Mouse (Mus musculus): ENCODE measurements at regions not wholly inside any gene's neighbourhood (a gene's known extent, or its start where the extent isn't known, plus 50 kb on each side); places are given as distances from the start of the nearest gene placed in this dataset.
"Not testable (repeated sequence)": the region's sequence is repeated elsewhere in the genome, so short reads cannot be mapped to it uniquely, and the experiment has no call there.

- 64% methylated on average over 5 of the region's 5 CpGs for whole genome bisulfite sequencing
- no peak overlapping the region for H3K27ac ChIP-seq (ENCODE audit: low read depth, low read length)
- no peaks in the 10 kb centered on the region for H3K9me3 ChIP-seq (ENCODE audit: control insufficient read depth, low read length)
- H3K9ac ChIP-seq (ENCODE audit: low read length) = no peak overlapping the region
- no peak for ATAC-seq (replicated peaks; ENCODE audit: low FRiP score)
- H3K4me3 ChIP-seq (ENCODE audit: low read depth, low read length) = no peak overlapping the region
- no peak overlapping the region for H3K4me2 ChIP-seq (ENCODE audit: low read depth, low read length, severe bottlenecking)
- H3K36me3 ChIP-seq (ENCODE audit: control insufficient read depth, insufficient read depth, low read length) = no peaks in the 10 kb centered on the region
- no peaks in the 10 kb centered on the region for H3K4me1 ChIP-seq (replicated peaks; ENCODE audit: control insufficient read depth, insufficient read depth, low read length)
- H3K27me3 ChIP-seq (ENCODE audit: control insufficient read depth, insufficient read depth, low read length) = no peaks in the 10 kb centered on the region
- DNase-seq (ENCODE audit: low spot score) = no peak
Measured at GRCm38 (mm10) chr5:77746604-77747003, 338.8 kb upstream of the Igfbp7 start.

GRCm38 (mm10) chr5:77743467-77743866 is 335.6 kb upstream of the Igfbp7 start:
- ATAC-seq (replicated peaks; ENCODE audit: low FRiP score) = no peak
- WGBS = 79% methylated on average over 3 of the region's 3 CpGs
- no peak for DNase-seq (ENCODE audit: low spot score)

GRCm38 (mm10) chr5:77730286-77730685 is 322.4 kb upstream of the Igfbp7 start:
- WGBS = 79% methylated on average over 4 of the region's 4 CpGs
- H3K4me2 ChIP-seq (ENCODE audit: low read depth, low read length, severe bottlenecking); DNase-seq (ENCODE audit: low spot score); H3K4me1 ChIP-seq (replicated peaks; ENCODE audit: control insufficient read depth, insufficient read depth, low read length); H3K27me3 ChIP-seq (ENCODE audit: control insufficient read depth, insufficient read depth, low read length); H3K36me3 ChIP-seq (ENCODE audit: control insufficient read depth, insufficient read depth, low read length); H3K9me3 ChIP-seq (ENCODE audit: control insufficient read depth, low read length); H3K9ac ChIP-seq (ENCODE audit: low read length); H3K27ac ChIP-seq (ENCODE audit: low read depth, low read length); ATAC-seq (replicated peaks; ENCODE audit: low FRiP score); H3K4me3 ChIP-seq (ENCODE audit: low read depth, low read length): not testable (repeated sequence)

More at GRCm38 (mm10) chr5:77743467-77743866, 335.6 kb upstream of the Igfbp7 start:
- Histone ChIP-seq H3K27me3 (ENCODE audit: control insufficient read depth, insufficient read depth, low read length) (no peaks in the 10 kb centered on the region), H3K27ac (ENCODE audit: low read depth, low read length) (no peak overlapping the region), H3K4me3 (ENCODE audit: low read depth, low read length) (no peak overlapping the region), H3K4me1 (replicated peaks; ENCODE audit: control insufficient read depth, insufficient read depth, low read length) (no peaks in the 10 kb centered on the region), H3K9ac (ENCODE audit: low read length) (no peak overlapping the region), H3K9me3 (ENCODE audit: control insufficient read depth, low read length) (no peaks in the 10 kb centered on the region), H3K4me2 (ENCODE audit: low read depth, low read length, severe bottlenecking) (no peak overlapping the region), H3K36me3 (ENCODE audit: control insufficient read depth, insufficient read depth, low read length) (no peaks in the 10 kb centered on the region)

- Histone ChIP-seq H3K27ac (ENCODE audit: low read depth, low read length) (no peak overlapping the region), H3K4me3 (ENCODE audit: low read depth, low read length) (no peak overlapping the region), H3K4me2 (ENCODE audit: low read depth, low read length, severe bottlenecking) (no peak overlapping the region), H3K9me3 (ENCODE audit: control insufficient read depth, low read length) (no peaks in the 10 kb centered on the region), H3K9ac (ENCODE audit: low read length) (no peak overlapping the region), H3K27me3 (ENCODE audit: control insufficient read depth, insufficient read depth, low read length) (no peaks in the 10 kb centered on the region), H3K4me1 (replicated peaks; ENCODE audit: control insufficient read depth, insufficient read depth, low read length) (no peaks in the 10 kb centered on the region), H3K36me3 (ENCODE audit: control insufficient read depth, insufficient read depth, low read length) (no peaks in the 10 kb centered on the region)
- 76% methylated on average over 3 of the region's 3 CpGs for WGBS
- no peak for ATAC-seq (replicated peaks; ENCODE audit: low FRiP score)
- no peak for DNase-seq (ENCODE audit: low spot score)
Measured at GRCm38 (mm10) chr5:77681592-77681991, 273.8 kb upstream of the Igfbp7 start.

GRCm38 (mm10) chr5:77672073-77672924 is 264.5 kb upstream of the Igfbp7 start:
- Histone ChIP-seq H3K4me1 (replicated peaks; ENCODE audit: control insufficient read depth, insufficient read depth, low read length) (no peaks in the 10 kb centered on the region), H3K4me3 (ENCODE audit: low read depth, low read length) (no peak overlapping the region), H3K9me3 (ENCODE audit: control insufficient read depth, low read length) (no peaks in the 10 kb centered on the region), H3K36me3 (ENCODE audit: control insufficient read depth, insufficient read depth, low read length) (no peaks in the 10 kb centered on the region), H3K27ac (ENCODE audit: low read depth, low read length) (no peak overlapping the region), H3K4me2 (ENCODE audit: low read depth, low read length, severe bottlenecking) (no peak overlapping the region), H3K27me3 (ENCODE audit: control insufficient read depth, insufficient read depth, low read length) (no peaks in the 10 kb centered on the region), H3K9ac (ENCODE audit: low read length) (no peak overlapping the region)
- ATAC-seq (replicated peaks; ENCODE audit: low FRiP score) (no peak), DNase-seq (ENCODE audit: low spot score) (no peak)
- WGBS = 90% methylated on average over 15 of the region's 15 CpGs

GRCm38 (mm10) chr5:77663096-77663495 is 255.3 kb upstream of the Igfbp7 start:
- 69% methylated on average over 3 of the region's 3 CpGs for WGBS
- H3K4me3 ChIP-seq (ENCODE audit: low read depth, low read length) = no peak overlapping the region
- ATAC-seq (replicated peaks; ENCODE audit: low FRiP score) (no peak), DNase-seq (ENCODE audit: low spot score) (no peak)
- H3K4me1 ChIP-seq (replicated peaks; ENCODE audit: control insufficient read depth, insufficient read depth, low read length) = no peaks in the 10 kb centered on the region
- H3K27me3 ChIP-seq (ENCODE audit: control insufficient read depth, insufficient read depth, low read length) = no peaks in the 10 kb centered on the region
- H3K36me3 ChIP-seq (ENCODE audit: control insufficient read depth, insufficient read depth, low read length) = no peaks in the 10 kb centered on the region
- H3K9me3 ChIP-seq (ENCODE audit: control insufficient read depth, low read length) = no peaks in the 10 kb centered on the region
- no peak overlapping the region for H3K4me2 ChIP-seq (ENCODE audit: low read depth, low read length, severe bottlenecking)
- H3K9ac ChIP-seq (ENCODE audit: low read length) = no peak overlapping the region
- H3K27ac ChIP-seq (ENCODE audit: low read depth, low read length) = no peak overlapping the region

- ATAC-seq (replicated peaks; ENCODE audit: low FRiP score) (no peak), DNase-seq (ENCODE audit: low spot score) (no peak)
- Histone ChIP-seq H3K4me3 (ENCODE audit: low read depth, low read length) (no peak overlapping the region), H3K4me2 (ENCODE audit: low read depth, low read length, severe bottlenecking) (no peak overlapping the region), H3K9me3 (ENCODE audit: control insufficient read depth, low read length) (no peaks in the 10 kb centered on the region), H3K4me1 (replicated peaks; ENCODE audit: control insufficient read depth, insufficient read depth, low read length) (no peaks in the 10 kb centered on the region), H3K9ac (ENCODE audit: low read length) (no peak overlapping the region), H3K27me3 (ENCODE audit: control insufficient read depth, insufficient read depth, low read length) (no peaks in the 10 kb centered on the region), H3K27ac (ENCODE audit: low read depth, low read length) (no peak overlapping the region), H3K36me3 (ENCODE audit: control insufficient read depth, insufficient read depth, low read length) (no peaks in the 10 kb centered on the region)
- 96% methylated on average over 6 of the region's 6 CpGs for WGBS
Measured at GRCm38 (mm10) chr5:77659016-77659415, 251.2 kb upstream of the Igfbp7 start.

- Histone ChIP-seq H3K9ac (ENCODE audit: low read length) (no peak overlapping the region), H3K4me3 (ENCODE audit: low read depth, low read length) (no peak overlapping the region), H3K4me1 (replicated peaks; ENCODE audit: control insufficient read depth, insufficient read depth, low read length) (no peaks in the 10 kb centered on the region), H3K27ac (ENCODE audit: low read depth, low read length) (no peak overlapping the region), H3K27me3 (ENCODE audit: control insufficient read depth, insufficient read depth, low read length) (no peaks in the 10 kb centered on the region), H3K9me3 (ENCODE audit: control insufficient read depth, low read length) (no peaks in the 10 kb centered on the region), H3K36me3 (ENCODE audit: control insufficient read depth, insufficient read depth, low read length) (no peaks in the 10 kb centered on the region), H3K4me2 (ENCODE audit: low read depth, low read length, severe bottlenecking) (no peak overlapping the region)
- ATAC-seq (replicated peaks; ENCODE audit: low FRiP score) = no peak
- WGBS = 75% methylated on average over 5 of the region's 5 CpGs
- DNase-seq (ENCODE audit: low spot score) = no peak
Measured at GRCm38 (mm10) chr5:77644651-77645050, 236.8 kb upstream of the Igfbp7 start.

- Histone ChIP-seq H3K9ac (ENCODE audit: low read length) (no peak overlapping the region), H3K4me3 (ENCODE audit: low read depth, low read length) (no peak overlapping the region), H3K9me3 (ENCODE audit: control insufficient read depth, low read length) (no peaks in the 10 kb centered on the region), H3K4me2 (ENCODE audit: low read depth, low read length, severe bottlenecking) (no peak overlapping the region), H3K27ac (ENCODE audit: low read depth, low read length) (no peak overlapping the region), H3K36me3 (ENCODE audit: control insufficient read depth, insufficient read depth, low read length) (no peaks in the 10 kb centered on the region), H3K4me1 (replicated peaks; ENCODE audit: control insufficient read depth, insufficient read depth, low read length) (no peaks in the 10 kb centered on the region), H3K27me3 (ENCODE audit: control insufficient read depth, insufficient read depth, low read length) (no peaks in the 10 kb centered on the region)
- 71% methylated on average over 4 of the region's 4 CpGs for WGBS
- no peak for ATAC-seq (replicated peaks; ENCODE audit: low FRiP score)
- no peak for DNase-seq (ENCODE audit: low spot score)
Measured at GRCm38 (mm10) chr5:77620402-77620801, 212.6 kb upstream of the Igfbp7 start.

Measured in forebrain, embryonic 11.5 days (tissue).